Mouse (Mus musculus) neutrophil, adult 5-6 weeks (primary cell): Measurements from ENCODE around the gene S1pr3. TPM values are rescaled to one million over a fixed set of nuclear protein-coding genes. Genes with fewer than 3 reads are reported as not detected.

Experiments
- ATAC-seq: fragments of 151-379, 151-347 bp; 2 replicates; pipeline ENCODE4 v1.8.0; 2017; ENCODE audit warnings: mild to moderate bottlenecking, moderate TSS enrichment; ENCODE audit not compliant: insufficient number of reproducible peaks, poor library complexity, low FRiP score, severe bottlenecking; ENCODE audit errors: extremely low read depth
- total RNA-seq: library from RNA; stranded (forward); fragments of 200-1000 nt; gene quantifications from 2 replicates; pipeline ENCODE4 v1.2.3, GENCODE M21; 2017

S1pr3 gene
- total RNA-seq, 1 experiment from 2014 or later = 0.47 TPM

DNA sequence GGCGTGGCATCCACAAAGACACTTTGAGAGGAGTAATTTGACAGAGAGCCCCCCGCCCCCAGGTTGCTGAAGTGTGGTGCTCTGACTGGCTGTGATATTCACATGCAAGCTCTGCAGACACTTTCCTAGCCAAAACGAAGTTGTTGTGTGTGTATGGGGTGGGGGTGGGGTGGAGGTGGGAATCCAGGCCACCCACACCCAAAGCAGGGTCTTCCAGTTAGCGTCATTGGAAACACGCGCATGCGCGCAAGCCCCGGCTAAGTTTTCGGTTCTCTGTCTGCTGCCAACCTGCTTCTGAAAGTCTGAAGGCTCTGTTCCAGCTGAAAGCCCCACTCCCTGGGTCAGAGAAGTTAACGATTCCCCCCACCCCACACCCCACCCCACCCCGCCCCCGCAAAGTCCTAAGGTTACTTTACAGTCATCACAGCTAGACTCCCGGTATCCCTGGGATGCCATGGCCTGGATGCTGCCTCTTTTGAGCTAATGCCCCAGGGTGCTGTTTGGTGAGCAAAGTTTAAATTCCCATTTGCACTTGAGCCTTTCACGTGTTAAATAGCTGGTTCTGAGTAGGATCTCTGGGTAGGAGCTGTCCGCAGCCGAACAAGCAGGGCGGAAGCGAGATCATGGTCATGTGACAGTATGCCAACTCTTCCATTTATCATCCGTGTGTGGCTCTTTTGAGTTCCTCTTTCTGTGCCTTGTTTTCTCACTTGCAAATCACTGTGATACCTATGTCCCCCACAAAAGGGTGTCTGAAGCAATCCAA lies 7.5 kb upstream of the S1pr3 start:
- peak; percentile 70 for ATAC-seq

DNA sequence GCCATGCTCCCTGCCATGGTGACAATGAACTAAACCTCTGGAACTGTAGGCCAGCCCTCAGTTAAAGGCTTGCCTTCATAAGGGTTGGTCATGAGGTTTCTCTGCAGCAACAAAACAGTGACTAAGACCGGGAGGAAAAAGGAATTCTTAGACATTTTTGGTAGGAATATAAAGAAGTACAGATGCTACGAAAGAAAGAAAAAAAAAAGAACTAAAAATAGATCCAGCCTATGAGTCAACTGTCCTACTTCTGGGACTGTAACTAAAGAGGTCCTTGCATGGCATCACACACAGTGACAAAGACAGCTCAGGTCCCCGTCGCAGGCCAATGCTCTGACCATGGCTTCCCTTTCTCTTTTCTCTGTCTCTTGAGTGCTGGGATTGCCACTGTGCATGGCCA lies 3.9 kb upstream of the S1pr3 start:
- ATAC-seq = no peak

DNA sequence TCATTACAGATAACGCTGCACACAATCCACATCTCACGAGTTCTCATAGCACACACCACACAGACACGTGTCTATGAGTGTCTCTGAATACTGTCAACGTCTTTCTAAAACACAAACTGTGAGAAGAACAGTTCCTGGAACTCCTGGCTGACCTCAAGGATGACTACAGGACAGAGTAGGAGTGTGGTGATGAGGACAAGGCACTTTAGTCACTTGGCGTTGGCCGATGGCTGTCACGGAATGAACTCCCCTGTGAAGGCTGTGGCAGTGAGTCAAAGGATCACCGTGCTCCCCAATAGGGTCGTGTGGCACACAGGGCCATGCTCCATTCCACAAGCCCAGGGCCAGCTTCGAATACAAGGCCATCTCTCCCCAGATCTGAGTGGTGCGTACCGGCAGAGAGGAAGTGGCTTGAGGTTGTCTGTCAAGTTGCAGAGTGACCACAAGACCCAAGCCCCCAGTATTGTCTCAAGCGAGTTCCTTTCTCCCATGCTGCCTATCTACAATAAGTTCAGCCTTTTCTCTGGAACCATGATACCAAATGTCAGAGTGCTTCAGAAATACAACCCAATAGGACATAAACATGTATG lies 2.6 kb upstream of the S1pr3 start:
- ATAC-seq = no peak

DNA sequence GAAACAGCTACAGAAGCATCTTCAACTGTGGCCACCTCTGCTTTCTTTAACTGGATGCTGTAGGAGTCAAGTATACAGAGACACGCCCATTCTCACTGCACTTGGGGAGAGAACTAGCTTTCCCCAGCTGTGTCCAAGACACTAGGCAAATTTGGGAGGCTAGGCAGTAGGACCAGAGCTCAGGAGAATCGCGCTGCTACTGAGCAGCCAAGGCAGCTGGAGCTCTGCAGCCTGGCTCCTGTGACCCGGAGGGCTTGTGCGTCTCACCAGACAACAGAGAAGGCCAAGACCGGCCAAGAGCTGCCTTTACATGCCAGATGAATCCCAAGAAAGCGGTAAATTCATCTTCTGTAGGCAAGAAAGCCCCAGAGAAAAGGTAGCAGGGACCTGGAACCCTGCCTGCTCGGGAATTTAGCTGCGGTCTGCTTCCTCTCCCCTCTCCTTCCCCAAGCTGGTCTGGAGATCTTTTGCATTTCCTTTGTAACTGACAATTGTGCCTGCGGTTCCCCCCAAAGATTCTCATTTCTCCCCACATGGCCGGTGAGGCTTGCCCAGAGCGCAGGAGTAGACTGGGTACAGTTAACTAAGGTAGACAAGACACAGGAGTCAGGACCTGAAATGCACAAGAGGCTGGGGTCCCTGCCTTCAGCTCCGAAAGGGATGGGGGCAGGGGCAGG lies 760 bp upstream of the S1pr3 start:
- no peak for ATAC-seq

DNA sequence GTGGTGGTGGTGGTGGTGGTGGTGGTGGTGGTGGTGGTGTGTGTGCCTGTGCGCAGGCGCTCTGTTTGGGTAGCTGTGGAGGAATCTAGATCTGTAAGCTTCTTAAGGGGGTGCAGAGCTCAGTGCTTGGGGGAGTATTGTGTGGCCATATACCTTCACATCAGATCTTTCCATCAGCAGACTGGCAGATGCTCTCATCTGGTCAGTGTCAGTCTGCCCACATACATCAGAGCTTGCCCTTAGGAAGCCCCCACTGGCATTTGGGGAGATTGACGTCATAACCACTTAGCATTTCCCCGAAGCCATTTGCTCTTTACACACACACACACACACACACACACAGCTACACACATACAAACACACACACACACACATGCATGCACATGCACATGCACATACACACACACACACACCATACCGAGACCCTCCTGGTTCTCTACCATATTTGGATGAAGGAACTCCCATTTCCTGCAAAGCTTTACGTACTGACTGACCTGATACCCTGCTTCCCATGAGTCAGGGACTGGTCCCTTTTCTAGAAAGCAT lies 1.6 kb downstream of the S1pr3 start:
- no peak for ATAC-seq

DNA sequence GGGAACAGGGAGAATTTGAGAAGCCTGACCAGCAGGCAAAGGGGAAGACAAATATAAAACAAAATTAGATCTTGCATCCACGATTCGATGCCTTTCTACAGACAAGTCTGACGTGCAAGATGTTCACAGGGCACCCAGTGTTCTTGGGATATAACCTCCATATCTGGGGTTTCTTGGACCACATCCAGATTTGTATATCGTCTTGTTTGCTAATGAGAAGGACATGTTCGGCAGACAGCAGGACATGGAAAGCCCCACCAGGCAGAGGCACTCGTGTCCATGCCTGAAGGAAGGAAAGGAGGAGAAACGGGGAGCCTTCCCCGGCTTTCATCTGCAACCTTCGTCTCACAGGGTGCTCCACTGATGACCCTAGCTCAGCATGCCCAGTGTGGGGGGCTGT lies 2.8 kb downstream of the S1pr3 start:
- no peak for ATAC-seq

DNA sequence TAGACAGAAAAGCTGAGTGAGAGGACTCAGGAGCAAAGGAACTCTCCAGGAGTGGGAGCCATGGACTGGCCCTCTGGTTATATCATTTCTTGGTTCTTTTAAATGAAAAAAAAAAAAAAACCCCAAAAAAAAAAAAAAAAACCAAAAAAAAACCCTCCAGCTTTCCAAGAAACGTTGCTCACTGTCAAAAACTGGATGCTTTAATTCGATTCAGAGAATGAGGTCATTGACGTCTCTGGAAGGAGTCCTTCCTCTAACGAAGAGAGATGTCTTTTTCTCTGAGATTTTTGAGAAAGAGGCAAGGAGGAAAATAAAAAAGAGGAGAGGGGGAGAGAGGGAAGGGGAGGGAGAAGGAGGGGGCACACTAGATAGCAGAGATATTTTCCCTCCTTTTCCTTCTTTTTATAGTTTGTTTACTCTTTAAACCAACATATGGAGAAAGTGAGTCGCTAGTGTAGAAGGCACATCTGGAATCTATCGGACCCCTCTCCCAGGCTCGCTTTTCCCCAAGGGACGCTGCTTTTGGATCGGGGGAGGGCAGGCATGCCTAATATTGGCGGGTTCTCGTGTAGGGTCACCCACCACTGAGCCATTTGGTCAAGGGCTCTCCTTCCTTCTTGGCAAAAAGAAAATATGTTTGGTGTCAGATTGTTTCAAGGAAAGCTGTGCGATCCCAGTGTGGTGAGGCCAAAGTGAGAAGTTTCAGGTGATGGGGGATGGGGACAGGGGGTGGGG lies 3.4 kb downstream of the S1pr3 start:
- no peak for ATAC-seq

DNA sequence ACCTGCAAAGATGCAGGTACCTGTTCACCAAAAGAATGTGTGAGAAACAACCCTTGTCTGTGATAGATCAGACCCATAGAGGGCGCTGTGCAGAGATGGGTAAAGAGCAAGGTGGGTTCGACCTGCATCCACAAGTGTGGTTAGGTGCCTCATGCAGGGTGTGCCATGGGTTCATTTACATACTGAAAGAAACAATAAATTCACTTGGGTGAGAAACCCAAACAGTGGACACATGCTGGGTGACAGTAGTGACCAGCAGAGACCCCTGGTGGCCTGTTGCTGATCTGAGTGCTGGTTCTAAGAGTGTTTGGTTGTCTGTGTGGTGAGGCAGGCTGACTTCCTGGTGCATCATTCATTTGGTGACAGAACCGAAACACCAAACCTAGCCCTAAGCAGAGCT lies 5.0 kb downstream of the S1pr3 start:
- ATAC-seq = peak; percentile 27; the same call in 1 of the 2 replicates

DNA sequence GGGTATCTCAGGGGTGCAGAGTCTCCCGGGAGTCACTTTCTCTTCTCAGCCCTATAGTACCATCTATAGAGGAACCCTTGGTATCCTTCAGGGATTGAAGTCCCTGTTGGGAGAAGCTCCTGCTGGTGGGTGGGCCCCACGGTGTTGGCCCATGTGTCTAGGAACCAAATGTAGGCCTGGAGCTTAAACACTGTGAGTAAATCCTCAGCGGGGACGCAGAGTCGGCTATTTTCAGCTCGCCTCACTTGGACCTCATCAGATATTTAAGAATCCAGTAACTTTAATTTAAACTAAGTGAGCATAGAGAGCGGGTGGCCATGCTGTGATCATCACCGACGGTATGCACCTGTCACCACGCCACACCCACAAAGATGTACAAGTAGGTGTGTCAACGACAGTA lies 8.3 kb downstream of the S1pr3 start:
- ATAC-seq = no peak

DNA sequence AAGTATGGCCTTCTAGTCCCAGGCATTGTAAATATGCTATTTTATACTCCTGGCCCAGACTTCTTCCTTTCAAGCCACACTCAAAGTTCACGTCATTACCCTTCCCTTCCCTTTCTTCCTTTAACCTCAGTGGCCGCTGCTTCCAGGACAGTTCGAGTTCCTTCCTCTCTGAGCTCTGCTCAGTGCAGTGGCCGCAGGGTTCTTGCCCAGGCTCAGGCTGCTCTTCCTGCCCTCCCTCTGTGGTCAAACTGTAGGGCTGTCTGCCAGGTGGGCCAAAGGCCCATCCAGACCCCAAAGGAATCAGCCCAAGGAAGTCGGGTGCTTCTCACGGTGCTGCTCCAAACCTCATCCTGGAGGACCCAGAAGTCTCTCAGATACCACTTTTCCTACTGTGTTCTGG lies 9.4 kb downstream of the S1pr3 start:
- no peak for ATAC-seq

DNA sequence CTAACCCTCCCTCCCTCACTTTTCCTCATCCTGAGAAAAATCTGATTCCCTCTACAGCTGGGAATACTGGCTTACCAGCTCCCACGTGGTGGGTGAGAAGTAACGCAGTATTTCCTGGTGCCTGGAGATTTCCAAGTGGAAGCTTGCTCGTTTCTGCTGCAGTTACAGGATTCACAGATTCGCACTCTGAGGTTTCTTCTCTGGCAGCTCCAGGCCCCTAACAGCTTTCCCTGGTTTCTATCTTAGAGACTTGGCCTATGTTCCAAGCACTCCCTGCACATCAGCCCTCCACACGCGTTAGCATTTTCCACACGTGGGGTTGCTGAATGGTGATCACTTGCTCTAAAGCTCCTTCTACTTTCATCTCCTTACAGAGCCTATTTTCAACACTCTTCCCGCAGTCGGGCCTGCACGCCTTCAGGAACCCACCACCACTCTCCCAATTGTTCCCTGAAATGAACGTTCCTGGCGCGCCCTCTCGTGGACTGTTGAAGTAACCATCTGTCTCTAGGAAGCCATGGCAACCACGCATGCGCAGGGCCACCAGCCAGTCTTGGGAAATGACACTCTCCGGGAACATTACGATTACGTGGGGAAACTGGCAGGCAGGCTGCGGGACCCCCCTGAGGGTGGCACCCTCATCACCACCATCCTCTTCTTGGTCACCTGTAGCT lies 10.0 kb downstream of the S1pr3 start:
- ATAC-seq = peak; percentile 63

DNA sequence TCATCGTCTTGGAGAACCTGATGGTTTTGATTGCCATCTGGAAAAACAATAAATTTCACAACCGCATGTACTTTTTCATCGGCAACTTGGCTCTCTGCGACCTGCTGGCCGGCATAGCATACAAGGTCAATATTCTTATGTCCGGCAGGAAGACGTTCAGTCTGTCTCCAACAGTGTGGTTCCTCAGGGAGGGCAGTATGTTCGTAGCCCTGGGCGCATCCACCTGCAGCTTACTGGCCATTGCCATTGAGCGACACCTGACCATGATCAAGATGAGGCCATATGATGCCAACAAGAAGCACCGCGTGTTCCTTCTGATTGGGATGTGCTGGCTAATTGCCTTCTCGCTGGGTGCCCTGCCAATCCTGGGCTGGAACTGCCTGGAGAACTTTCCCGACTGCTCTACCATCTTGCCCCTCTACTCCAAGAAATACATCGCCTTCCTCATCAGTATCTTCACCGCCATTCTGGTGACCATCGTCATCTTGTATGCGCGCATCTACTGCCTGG lies 10.6 kb downstream of the S1pr3 start:
- ATAC-seq = no peak

DNA sequence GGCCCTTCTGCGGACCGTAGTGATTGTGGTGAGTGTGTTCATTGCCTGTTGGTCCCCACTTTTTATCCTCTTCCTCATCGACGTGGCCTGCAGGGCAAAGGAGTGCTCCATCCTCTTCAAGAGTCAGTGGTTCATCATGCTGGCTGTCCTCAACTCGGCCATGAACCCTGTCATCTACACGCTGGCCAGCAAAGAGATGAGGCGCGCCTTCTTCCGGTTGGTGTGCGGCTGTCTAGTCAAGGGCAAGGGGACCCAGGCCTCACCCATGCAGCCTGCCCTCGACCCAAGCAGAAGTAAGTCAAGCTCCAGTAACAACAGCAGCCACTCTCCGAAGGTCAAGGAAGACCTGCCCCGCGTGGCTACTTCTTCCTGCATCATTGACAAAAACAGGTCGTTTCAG lies 11.1 kb downstream of the S1pr3 start:
- no peak for ATAC-seq

DNA sequence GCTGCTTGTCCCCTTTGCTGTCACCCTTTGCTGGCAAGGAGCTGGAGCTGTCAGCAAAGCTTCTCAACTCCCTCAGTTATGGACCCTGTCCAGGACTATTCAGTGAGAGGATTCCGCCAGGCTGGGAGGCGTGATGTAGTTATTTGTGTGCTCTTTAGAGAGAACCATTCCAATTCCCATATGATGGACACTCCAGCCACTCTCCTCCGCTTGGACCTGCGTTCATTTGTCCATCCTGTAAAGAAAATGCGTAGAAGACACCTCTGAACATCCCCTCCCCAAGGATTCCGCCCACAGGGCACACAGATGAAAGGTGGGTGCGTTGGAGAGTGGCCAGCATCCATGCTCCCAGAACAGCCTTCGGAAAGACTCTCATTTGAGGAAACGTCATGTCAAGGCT lies 12.4 kb downstream of the S1pr3 start:
- no peak for ATAC-seq

DNA sequence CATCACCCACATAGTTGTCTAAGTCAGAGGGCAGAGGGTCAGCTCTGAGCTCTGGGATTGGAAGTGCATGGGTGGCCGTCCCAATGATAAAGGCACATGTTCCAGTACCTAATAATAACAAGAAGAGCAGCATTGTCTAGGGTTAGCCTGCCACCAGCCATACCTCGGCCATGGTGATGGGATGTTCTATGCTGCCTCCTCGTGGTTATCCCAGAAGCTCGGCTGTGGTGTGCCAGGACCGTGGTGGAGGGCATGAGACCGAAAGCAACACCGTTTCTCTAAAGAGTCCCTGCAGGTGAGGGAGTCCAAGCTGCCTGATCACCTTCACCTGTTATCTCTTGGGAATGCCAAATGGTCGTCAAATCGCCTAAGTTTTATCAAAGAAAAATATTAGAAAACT lies 15.2 kb downstream of the S1pr3 start:
- ATAC-seq = no peak

DNA sequence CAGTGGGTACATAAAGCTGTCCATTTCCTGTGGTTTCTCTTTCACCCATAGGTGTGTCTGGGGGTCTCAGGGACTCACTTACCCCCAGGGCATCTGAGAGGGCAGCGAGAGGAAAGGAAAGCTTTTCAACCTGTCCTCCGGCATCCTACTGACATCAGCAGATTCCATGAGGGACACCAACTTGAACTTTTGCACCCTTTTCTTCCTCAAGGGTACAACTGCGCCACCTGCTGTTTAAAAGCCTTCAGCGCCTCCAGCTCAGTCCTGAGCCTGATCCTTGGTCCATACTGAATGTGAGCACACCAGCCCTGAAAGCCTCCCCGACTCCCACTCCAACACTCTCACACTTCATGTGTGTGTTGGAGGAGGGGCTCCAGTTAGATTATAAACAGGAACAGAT lies 16.2 kb downstream of the S1pr3 start:
- peak; percentile 55 for ATAC-seq

DNA sequence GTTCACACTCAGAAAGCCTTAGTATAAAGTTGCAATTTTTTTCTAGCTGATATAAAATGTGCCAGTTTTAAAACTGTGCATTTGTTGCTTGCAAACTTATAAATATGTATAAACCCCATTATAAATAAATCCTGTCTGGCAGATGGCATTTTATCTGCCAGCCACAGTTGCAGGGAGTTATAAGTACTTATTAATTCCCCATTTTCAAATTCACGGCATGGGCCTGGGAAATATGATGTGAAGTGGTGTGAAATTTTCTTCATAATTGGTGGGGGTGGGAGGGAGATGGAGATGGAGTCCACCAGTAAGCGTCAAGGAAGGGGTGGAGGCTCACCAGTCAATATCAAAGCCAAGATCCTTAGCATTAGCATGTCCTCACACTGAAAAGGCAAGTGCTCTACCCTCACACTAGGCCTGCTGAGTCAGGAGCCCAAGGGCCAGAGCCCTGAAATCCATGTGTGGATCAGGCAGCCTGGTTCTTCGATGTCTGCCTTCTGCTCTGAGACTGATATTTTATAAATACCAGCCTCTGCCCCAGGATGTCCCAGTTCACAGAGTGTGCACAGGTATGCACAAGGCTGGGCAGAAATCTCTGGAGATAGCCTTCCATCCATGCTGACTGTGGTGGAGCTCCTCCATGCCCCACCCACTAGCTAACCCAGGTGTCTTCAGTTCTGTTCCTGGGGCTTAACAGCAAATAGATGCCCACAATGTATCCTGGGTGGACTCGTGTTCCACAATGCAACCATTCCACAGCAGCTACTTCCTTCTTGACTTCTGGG lies 17.4 kb downstream of the S1pr3 start:
- no peak for ATAC-seq

DNA sequence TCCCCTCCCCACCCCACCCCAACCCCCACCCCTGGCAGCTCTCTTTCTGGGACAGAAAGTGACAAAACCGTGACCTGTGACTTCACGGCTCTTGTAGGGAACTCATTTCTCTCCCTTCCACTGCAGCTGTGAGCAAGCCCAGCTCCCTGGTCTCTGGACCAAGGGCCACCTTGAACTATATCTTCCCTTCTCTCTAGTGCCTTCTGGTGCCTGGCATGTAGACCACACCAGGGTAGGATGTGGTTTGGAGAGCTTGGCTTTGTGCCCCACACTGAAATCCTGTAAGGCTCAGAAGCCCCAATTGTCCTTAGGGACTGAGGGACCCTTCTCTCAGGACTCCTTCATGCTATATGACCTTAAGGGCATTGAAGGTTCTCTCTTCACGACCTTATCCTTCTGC lies 24.9 kb downstream of the S1pr3 start:
- no peak for ATAC-seq
